Mouse (Mus musculus) cerebellum, adult 2 months (tissue): ENCODE results near the gene 1700025G04Rik.

Experiments
- CTCF ChIP-seq: fragments of 200-500 bp; IDR thresholded peaks from 2 replicates; pipeline ENCODE4 v1.5.1; 2011; ENCODE audit warnings: low read depth, mild to moderate bottlenecking, control low read depth, low read length, moderate library complexity, borderline replicate concordance; ENCODE audit not compliant: insufficient read depth
- POLR2A ChIP-seq: fragments of 200-500 bp; IDR thresholded peaks from 2 replicates; pipeline ENCODE4 v1.6.1; 2011; ENCODE audit warnings: low read length, control low read depth, borderline replicate concordance; ENCODE audit not compliant: insufficient read depth

- TF ChIP-seq CTCF (no peak), POLR2A (no peak)
Measured at GRCm38 (mm10) chr1:152105246-152105645, 15.3 kb upstream of the 1700025G04Rik start.
